Mouse (Mus musculus): ENCODE measurements around the gene Rbms3.

DNA sequence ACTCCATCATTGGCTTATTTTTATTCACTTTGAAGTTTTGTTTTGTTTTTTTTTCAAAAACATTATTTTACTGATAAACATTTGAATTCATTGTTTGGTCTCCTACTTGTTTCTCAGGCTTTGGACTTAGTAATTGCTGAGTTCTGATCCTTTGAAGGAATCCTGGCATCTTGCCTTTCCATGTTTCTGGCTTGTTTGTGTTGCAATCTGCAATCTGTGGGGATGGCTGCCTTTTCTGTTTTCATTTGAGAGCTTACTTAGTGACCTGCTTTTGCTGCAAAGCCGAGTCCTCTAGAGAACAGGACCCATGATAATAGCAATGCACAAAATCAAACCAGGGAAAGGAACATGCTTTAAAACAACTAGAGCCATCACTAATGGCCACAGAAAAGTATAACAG lies 969.8 kb downstream of the Rbms3 start:
- TF ChIP-seq EP300 (IDR thresholded peaks at IDR 0.05; ENCODE audit: insufficient read depth, low read depth, low read length) (no peak), POLR2A (IDR thresholded peaks at IDR 0.05; ENCODE audit: insufficient read depth, low read depth, low read length) (no peak)
